Mouse (Mus musculus) heart, adult 18-20 months (tissue): Measurements from ENCODE around the gene Xpo4. TPM values are rescaled to one million over a fixed set of nuclear protein-coding genes. Genes with fewer than 3 reads are reported as not detected.
"Not testable (repeated sequence)": the region's sequence is repeated elsewhere in the genome, so short reads cannot be mapped to it uniquely, and the experiment has no call there.

Experiments used
- DNase-seq, 2 experiments: peaks; one replicate each; pipeline ENCODE4 v3.0.0; 2021 to 2022; ENCODE audit warnings: mixed read lengths in 1 of 2
- long read RNA-seq, 2 experiments: library from polyadenylated mRNA; stranded (forward); transcript quantifications; one replicate each; pipeline ENCODE4 v2.0.0; 2021
- total RNA-seq, 2 experiments: library from RNA; stranded (reverse); gene quantifications; 2 replicates each; pipeline ENCODE4 v1.2.3; 2021

The Xpo4 gene
- 10 to 100 TPM; 11.3 to 11.6 TPM for total RNA-seq
- long read RNA-seq, experiment 1, partial matches to known transcripts = 0 of 3 reads
- long read RNA-seq, experiment 1, other reads (novel, unspliced or antisense) = 3 of 3 reads
- long read RNA-seq, experiment 2, partial matches to known transcripts = 0 of 1 reads
- long read RNA-seq, experiment 2, other reads (novel, unspliced or antisense) = 1 of 1 reads

DNA sequence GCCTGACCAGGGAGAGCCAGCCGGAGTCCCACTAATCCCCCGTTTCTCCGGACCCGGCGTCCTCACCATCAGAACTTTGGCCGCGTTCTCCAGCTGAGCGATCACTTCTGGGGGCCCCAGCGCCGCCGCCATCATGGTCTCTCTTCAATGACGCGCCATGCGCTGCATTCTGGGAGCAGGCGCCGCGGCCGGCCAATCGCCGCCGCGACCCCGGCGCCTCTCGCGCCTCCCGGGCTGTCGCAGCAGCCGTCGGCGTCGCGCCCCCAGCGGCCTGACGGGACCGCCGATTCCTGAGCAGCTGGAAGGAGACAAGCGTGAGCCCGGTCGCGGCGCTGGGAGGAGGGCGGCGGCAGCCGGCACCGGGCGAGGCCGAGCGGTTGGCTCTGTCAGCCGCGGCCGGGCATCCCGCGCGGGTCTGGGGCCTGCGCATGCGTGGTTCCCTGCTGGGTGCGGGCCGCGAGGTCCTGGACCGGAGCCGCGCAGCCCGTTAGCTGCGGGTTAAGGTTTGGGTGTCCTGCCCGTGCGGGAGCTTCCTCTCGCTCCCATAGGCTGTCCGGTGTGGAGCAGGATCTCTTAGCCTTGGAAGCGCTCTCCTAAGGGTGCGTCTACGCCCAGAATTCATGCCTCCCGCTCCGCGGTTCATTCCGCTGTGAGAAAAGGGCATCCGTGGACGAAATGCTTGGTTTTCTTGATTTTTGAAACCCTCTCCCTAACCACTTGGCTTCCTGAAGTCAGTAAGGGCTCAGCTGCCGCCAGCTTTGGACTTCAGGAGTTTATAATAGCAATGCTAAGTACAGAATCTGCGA lies at the start of gene Xpo4:
Xpo4 (minus strand) TSS at position 609 of the 806 bp plus-strand sequence.
- peak; percentile 87 to 88 for DNase-seq

DNA sequence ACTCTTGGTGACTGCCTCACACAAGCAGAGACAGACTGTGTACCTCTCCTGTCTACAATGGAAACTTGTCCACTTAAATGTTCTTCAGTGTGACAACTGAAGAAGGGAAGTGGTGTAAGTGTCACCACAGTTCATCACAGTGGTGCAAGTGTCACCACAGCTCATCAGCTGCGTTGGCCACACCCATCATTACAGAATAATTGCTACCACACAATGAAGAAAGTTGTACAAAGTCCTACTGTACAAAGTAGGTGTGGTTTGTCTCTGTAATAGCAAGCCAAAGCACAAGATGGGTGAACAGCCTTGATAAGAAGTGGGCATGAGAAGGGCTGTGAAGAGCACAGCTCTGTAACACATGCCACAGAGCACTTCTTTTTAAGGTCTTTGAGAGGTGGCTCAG lies 47.7 kb upstream of the Xpo4 start:
- no peak for DNase-seq

DNA sequence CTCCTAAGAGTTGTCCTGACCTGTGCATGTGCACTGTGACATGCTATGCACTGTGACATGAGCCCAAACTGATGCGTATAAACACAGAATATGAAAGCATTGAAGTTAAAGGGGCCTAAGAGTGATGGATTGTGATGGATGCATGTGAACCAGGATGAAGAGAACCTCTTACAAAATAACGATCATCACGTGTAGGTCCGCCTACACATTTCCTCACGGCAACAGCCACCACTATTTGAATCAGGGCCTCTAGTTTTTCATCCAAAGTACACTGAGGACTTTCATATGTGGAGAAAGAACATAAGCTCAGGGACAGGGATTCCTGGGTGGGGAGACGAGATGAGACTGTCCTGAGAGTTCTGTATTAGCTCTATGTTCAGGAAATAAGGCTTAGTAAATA lies 45.8 kb upstream of the Xpo4 start:
- no peak for DNase-seq

DNA sequence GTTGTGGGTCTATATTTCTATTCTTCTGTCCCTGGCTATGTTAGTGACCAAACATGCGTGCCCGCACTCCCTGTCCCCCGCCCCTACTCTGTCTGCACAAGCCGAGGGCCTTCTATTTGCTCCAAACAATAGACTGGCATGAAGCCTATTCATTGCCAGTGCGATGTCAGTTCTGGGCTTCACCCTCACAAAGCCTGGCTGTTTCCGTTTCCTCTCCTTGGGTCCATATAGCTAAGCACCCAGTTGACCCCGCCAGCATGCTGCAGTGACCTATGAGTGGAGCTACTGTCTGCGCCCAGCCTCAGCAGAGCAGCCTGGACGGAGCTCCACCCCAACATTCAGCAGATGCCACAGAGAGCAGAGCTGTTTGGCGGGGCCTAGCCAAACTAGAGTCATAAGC lies 43.9 kb upstream of the Xpo4 start:
- peak; percentile 47 to 49 for DNase-seq

DNA sequence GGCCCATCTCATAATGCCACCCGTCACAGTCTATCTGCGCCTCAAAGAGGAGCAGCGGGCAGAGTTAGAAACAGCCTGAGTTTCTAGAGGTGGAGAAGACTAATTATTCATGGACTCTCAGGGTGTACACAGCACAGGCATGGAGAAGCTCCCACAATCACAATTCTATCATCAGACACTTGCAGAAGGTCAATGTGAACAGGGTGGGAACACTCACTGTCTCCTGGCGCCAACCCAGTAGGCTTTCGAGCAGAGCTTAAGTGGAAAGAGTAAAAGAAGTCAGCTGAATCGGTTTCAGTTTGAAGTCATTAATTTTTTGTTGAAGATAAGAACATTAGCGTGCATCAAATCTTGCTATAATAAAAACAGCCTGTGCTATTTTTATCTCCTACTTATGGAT lies 43.4 kb upstream of the Xpo4 start:
- DNase-seq = peak; percentile 52

DNA sequence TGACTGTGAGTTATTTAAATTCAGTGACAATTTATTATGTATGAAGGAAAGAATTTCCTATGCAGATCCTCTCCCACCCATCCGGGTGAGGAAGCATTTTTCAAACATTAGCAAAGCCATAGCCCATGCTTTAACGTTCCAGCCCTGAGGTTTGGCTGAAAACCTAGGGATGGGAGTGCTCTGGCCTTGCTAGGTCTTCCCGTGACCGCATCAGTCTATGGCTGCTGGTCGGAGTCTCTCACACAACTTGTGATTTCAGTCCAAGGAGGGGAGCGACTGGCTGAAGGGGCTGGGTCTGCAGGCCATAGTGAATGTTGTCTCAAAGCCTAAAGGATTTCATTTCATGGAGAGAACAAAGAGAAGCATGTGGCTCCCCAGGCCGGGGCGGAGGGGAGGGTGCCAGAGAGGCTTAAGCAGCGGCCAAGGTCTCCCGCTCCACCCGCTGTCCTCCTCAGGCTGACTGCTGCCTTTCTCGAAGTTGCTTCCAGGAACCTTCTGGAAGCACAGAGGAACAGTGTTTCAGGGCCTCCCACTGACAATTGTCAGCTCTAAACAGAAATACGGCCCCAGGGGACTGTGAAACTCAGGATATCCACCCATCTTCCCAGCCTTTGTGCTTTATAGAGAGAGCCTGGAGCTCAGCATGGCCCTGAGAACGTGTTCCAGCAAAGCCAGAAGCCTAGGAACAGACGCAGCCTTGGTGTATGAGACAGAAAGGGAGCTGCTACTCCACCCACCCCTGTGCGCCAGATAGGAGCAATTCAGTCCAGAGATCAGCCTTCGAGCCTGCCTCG lies 42.1 kb upstream of the Xpo4 start:
- DNase-seq = peak; percentile 69 to 76

DNA sequence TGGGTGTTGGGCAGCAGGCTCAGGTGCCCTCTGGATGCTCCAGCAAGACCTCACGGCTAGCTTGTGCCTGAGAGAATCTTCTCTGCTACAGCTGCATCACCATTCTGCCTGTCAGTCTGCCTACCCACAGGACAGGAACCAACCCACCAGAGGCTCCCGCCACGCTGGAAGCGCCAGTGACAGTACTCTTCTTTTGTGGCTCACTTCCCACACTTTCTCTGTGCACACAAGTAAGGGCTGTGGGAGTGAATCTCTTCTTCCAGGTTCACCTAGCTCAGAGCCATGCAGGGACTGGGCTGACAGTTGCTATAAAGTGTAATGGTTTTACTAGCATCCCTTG lies 41.5 kb upstream of the Xpo4 start:
- no peak for DNase-seq

DNA sequence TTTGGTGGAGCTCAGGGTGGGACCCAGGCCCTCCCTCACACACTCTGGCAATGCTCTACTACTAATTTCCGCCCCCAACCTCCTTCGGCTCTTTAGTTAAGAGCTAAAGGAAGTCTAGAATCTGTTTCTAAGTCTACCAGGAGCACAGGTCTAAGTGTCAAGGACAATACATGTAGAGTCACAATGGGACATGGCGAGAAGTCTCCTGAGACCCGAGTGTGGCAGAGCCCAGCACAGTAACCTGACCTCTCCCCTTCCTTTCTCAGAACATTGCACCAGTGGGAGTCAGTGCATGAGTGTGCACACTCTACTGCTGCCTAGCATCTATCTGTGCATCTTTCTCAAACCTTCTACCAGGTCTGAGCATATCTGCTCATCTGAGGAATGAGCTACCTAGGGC lies 40.5 kb upstream of the Xpo4 start:
- peak in 1 of 2 experiments; percentile 28 for DNase-seq

DNA sequence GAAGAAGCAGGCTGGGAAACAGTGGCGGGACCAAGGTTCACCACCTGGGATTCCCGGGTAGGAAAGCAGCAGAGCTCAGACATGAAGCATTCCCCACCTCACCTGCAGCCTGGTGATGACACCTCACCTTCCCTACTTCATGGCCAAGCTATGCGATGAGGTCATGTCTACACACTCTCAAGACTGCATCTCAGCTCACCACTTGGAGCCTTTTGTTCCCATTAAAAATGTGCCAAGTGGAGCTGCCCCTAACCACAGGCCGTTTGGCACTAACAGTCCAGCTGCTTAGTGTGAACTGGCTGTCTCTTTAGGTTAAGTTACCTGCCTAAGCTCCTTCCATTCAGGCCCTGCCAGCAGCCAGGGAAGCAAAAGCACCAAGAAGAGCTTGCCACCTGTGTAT lies 39.8 kb upstream of the Xpo4 start:
- DNase-seq = no peak

DNA sequence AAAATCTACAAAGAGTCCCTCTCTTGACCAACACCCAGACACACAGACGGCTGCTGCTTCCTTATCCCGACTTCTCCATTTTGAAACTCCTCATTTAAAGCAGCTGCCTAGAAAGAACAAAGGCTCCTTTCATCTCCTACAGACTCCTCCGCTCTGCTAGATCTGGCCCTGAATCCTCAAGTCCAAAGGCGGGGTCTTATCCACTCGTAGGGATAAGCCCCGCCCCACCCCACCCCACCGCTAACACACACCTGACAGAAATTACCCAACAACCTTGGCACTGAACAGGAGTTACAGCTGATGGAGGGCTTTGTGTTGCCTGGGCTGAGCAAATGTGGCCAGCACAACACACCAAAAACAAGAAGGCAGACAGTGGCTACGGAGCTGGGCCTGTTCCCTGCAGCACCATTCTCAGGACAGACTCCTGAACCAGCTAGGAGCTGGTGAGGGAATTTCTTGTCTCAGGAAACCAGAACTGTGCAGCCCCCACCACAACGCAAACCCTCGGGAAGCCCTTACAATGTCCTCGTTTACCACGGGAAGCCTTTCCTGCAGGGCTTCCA lies 36.8 kb upstream of the Xpo4 start:
- DNase-seq = no peak

DNA sequence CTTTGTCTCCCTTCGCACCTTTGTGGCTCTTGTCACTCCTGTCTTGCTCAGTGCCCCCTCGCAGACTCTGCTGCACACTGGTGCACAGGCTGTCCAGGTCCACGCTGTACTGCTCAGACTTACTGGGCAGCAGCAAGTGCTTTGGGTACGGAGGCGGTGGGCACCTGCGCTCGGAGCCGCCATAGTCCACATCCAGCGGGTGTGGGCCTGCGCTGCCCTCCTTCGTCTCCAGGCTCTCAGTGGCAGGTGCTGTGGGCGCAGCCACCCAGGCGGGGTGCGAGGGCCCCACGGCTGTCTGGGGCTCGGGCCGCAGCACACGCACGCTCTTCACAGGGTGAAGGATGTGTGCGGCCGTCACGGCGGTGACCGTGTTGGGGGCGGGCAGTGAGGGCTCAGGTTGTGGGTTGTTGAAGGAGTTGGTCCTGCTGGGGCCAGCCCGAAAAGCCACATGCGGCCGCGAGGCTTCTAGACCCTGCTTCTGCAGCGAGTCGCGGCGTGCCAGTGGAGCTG lies 34.3 kb upstream of the Xpo4 start:
- no peak for DNase-seq

DNA sequence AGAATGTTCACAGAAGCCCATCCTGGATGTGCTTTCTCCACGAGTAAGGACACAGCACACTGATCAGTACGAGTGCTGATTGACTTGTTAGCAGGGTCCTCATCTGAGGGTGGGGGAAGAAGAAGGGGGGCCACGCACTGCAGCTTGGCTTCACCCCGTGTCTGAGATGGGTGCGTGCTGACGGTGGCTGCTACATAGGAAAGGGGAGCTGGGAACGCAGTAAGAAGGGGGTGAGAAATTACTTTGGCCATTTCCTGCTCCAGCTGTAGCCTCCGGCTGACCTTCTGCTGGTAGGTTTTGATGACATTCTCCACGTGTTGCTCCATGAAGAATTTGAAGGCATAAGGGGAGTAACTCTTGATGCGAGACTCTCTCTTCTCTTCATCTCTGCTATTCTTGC lies 33.8 kb upstream of the Xpo4 start:
- no peak for DNase-seq

DNA sequence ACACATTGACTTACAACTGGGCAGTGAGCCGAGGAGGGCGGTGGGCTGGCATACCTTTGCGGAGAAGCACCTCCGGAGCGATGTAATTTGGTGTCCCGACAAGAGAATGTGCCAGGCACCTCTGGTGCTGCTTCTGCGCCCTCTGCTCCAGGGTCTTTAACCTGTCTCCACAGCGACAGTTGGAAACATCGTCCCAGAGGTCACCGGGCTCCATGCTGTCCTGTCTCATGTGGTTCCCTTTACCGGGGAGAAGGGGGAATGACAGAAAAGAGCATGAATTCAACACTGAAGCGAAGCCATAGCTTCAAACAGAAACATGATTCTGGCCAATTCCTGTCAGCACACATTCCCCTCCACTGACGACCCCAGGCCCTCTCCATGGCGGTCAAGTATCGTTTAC lies 30.8 kb upstream of the Xpo4 start:
- DNase-seq = no peak

DNA sequence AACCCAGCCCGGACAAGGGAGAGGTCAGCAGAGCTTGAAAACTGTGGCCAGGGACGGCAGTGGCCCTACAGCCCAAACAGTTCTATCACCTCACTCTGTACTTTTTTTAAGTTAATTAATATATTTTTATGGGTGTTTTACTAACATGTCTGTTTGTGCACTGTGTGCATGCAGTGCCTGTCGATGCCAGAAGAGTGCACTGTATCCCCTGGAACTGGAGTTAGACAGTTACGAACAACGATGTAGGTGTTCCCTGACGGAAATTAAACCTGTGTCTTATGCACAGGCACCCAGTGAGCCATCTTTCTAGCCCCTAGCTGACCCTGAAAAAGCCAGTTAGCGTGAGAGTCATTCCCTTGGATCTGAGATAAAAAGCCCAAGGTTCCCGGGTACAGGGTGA lies 30.3 kb upstream of the Xpo4 start:
- DNase-seq = no peak

DNA sequence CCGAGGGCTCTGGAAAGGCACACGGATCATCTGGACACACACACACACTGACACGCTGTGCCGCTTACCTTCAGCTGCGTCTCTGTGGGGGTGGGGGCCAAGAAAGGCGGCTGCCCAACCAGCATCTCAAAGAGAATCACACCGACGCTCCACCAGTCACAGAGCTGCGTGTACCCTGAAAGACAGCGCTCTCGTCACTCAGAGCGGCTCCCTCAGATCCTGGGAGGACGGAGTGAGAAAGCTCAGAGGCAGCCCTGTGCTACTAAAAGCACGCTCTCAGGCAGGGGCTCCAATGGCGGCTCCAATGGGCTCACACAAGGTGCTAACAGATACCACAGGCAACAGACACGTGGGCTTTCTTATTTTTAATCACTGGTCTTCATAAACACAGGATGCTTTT lies 29.0 kb upstream of the Xpo4 start:
- no peak for DNase-seq

DNA sequence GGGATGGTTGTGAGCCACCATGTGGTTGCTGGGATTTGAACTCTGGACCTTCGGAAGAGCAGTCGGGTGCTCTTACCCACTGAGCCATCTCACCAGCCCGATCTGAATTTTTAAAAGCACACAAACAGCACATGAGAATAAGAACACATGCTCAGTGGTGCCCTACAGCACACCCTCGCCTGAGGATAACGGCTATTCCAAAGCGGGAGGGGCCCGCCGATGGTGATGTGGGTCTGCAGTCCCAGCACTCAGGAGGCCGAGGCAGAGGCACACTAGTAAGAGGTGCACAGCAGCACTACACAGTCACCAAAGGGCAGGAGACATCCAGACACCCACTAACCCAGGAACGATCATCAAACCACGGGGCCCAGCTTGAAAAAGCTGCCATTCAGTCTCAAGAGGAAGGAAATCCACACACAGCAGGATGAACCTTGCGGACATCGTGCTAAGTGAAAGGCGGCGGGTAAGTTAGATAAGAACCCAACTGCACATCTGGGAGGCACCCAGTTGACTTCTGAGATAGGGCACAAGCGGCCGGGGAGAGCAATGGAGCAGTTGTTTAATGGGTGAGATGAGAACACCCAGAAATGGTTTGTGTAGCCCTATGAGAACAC lies 27.4 kb upstream of the Xpo4 start:
- DNase-seq = no peak

DNA sequence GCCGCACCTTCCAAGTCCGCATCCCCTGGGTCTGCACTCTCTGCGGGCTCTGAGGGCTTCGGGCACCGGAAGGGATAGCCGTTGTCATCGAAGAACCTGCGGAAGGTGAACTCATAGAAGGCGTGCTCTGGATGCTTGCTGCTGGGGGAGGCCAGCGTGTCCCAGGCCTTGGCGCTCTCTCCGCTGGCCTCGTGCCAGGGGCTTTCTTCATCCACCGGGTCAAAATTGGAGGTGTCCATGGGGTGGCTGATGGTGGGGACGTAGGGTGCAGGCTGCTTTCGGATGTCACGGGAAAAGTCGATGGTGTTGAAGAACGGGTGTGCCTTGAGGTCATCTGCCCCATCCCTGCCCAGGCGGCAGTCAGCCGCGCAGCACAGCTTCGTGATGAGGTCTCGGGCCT lies 26.1 kb upstream of the Xpo4 start:
- no peak for DNase-seq

DNA sequence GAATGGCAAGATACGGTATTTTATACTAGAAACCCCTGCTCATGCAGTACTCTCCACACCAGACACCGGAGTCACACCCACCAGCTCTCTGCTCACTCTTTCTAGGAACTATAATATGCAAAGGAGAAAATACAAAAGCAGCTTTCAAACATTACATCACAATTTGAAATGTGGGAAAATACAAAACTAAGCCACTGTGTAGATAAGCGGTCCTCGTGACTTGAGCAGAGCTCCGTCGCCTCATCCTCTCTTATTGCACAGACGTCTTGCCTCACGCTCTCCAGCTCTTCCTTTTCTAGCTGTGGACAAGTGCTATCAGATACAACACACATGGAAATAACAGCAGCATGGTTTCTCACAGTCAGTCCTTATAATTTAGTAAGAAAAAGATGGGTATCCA lies 25.5 kb upstream of the Xpo4 start:
- DNase-seq = no peak

DNA sequence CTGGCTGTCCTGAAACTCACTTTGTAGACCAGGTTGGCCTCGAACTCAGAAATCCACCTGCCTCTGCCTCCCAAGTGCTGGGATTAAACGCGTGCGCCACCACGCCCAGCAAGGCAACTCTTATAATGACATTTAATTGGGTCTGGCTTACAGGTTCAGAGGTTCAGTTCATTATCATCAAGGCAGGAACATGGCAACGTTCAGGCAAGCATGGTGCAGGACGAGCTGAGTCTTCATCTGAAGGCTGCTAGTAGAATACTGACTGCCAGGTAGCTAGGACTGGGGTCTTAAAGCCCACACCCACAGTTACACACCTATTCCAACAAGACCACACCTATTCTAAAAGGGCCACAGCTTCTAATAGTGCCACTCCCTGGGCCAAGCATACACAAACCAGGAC lies 22.8 kb upstream of the Xpo4 start:
- not testable (repeated sequence) for DNase-seq

DNA sequence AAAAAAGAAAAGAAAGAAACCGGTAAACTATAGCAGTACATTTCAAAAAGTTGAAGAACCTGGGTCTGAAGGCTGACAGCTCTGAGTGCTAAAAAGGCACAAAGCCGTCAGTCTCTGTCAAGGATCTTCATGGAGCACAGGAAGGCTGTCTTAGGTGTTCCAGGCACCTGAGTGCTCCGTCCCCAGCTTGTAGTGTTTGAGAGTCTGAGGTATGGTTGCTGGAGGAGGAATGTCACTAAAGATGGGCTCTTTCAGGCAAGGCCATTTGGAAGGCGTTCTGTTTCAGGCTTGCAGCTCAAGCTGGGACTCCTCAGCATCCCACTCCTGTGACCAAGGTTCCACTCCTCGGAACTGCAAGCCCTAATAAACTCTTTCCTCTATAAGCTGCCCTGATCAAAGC lies 22.2 kb upstream of the Xpo4 start:
- DNase-seq = no peak

DNA sequence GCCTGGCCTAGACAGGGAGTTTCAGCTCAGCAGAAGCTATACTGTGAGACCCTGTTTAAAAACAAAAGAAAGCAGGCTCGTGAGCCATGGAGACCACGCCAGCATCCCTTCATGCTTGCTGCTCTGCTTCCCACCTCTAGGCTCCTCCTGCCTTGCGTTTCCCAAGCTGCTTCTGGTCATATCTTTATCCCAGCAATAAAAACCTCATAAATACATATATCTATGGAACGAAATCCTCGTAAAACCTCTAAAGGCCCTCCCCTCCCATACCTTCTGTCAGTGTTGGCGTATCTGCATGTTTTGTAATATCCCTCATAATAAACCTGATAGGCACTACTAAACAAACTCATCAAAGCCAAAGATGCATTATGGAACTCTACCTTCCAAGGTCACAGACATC lies 21.4 kb upstream of the Xpo4 start:
- DNase-seq = no peak

DNA sequence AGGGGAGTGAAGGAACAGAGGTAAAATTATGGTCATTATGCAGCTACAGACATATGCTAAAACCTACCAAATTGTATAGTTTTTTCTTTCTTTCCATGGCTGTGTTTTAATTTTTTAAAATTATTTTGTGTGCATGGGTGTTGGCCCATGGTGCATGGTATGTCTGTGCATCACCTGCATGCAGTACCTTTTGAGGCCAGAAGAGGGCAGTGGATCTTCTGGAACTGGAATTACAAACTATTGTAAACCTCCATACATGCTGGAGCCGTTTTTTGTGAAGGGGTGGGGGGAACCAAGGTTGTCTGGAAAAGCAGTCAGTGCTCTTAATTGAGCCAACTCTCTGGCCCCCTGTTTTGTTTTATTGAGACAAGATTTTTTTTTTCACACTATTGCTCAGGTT lies 19.3 kb upstream of the Xpo4 start:
- DNase-seq = peak; percentile 59 to 86

DNA sequence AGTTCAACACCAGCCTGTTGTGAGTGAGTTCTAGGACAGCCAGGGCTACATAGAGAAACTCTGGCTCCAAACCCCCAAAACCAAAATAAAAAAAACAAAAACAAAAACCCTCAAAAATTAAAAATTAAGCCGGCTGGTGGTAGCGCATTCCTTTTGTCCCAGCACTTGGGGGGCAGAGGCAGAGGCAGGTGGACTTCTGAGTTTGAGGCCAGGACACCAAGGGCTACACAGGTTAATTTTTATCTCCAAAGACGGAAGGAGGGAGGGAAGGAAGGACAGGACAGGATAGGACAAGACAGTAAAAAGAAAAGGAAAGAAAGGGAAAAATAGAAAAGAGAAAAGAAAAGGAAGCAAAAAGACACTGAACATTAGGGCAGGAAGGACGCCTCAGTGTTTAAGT lies 17.5 kb upstream of the Xpo4 start:
- no peak for DNase-seq
